Mouse (Mus musculus) hindbrain, embryonic 15.5 days (tissue): Measurements from ENCODE around the gene Nectin4. TPM values are rescaled to one million over a fixed set of nuclear protein-coding genes. Genes with fewer than 3 reads are reported as not detected.

Source experiments
- ATAC-seq: fragments of 200-750 bp; cut with Nextera tagmentation; 2 replicates; pipeline ENCODE4 v1.8.0; 2017; ENCODE audit warnings: low read depth, moderate number of reproducible peaks, moderate TSS enrichment; ENCODE audit not compliant: low FRiP score
- H3K27ac ChIP-seq: fragments of 300-500 bp; sonication (generic); replicated peaks from 2 replicates; pipeline ENCODE4 v1.5.1; 2015; ENCODE audit warnings: mild to moderate bottlenecking, inconsistent platforms
- H3K27me3 ChIP-seq: fragments of 300-500 bp; sonication (generic); 2 replicates; pipeline ENCODE4 v1.6.1; 2015; ENCODE audit warnings: control low read depth, inconsistent platforms
- H3K36me3 ChIP-seq: fragments of 300-500 bp; sonication (generic); 2 replicates; pipeline ENCODE4 v1.6.1; 2015; ENCODE audit warnings: control low read depth, inconsistent platforms
- H3K4me1 ChIP-seq: fragments of 300-500 bp; sonication (generic); replicated peaks from 2 replicates; pipeline ENCODE4 v1.6.1; 2015; ENCODE audit warnings: control low read depth, inconsistent platforms
- H3K4me2 ChIP-seq: fragments of 300-500 bp; sonication (generic); 2 replicates; pipeline ENCODE4 v1.6.1; 2015; ENCODE audit warnings: moderate library complexity, mild to moderate bottlenecking, inconsistent platforms
- H3K4me3 ChIP-seq: fragments of 300-500 bp; sonication (generic); 2 replicates; pipeline ENCODE4 v1.5.1; 2015; ENCODE audit warnings: mild to moderate bottlenecking, inconsistent platforms
- H3K9ac ChIP-seq: fragments of 300-500 bp; sonication (generic); 2 replicates; pipeline ENCODE4 v1.6.1; 2015; ENCODE audit warnings: inconsistent platforms
- H3K9me3 ChIP-seq: fragments of 300-500 bp; sonication (generic); 2 replicates; pipeline ENCODE4 v1.6.1; 2016; ENCODE audit warnings: control low read depth, inconsistent platforms
- WGBS: fragments of 180-500 bp; shearing (Covaris S2); methylation state at CpG from one replicate; pipeline ENCODE4 v1.1.7; 2015; 5-methylcytosine and 5-hydroxymethylcytosine counted together
- polyA plus RNA-seq: library from polyadenylated mRNA; unstranded; fragments of >200 nt; fragmentation: Nextera tagmentation; extraction: Ambion mirVana; gene quantifications from 2 replicates; pipeline ENCODE4 v1.2.1, GENCODE M21; 2015

Nectin4 gene
- polyA plus RNA-seq, 1 experiment from 2014 or later: 3.5 TPM

DNA sequence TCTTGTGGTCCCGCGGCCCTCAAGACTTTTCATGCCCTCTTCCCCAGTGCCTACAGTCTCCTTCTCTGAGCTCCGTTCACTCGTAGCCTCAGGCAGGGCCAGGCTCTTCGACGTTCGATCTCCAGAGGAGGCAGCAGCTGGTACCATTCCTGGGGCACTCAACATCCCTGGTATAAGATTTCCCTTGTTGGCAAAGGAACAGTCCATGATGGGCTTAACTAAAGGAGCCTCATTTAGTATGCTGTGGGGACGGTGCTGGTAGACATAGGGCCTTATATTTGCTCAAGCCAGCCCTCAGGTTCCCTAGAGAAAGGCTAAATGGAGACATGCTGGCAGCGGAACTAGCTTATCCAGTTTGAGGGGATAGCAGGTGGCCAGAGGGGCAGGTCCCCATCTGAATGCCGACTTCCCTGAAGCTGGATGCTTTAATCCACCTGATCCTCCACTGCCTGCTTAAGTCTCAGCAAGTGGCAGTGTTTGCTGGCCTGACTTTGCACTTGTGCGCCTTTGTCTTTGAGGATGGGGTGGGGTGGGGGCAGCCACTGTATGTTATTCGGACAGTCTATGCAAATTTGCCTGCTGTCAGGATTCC lies 49.5 kb downstream of the Nectin4 start:
- no peak overlapping the region for H3K4me2 ChIP-seq
- 34% methylated on average over 12 of the region's 12 CpGs for WGBS
- peaks cover 52% of the 10 kb centered on the region for H3K36me3 ChIP-seq
- peak overlapping the region; percentile 30; the same call in 1 of the 2 replicates for H3K27ac ChIP-seq
- peak; percentile 69 for ATAC-seq
- H3K4me3 ChIP-seq: no peak overlapping the region
- H3K9me3 ChIP-seq: no peaks in the 10 kb centered on the region
- no peaks in the 10 kb centered on the region for H3K27me3 ChIP-seq
- peaks cover 7% of the 10 kb centered on the region for H3K4me1 ChIP-seq
- no peak overlapping the region for H3K9ac ChIP-seq

- Histone ChIP-seq H3K9ac (no peak overlapping the region), H3K27ac (peak overlapping the region; percentile 30; the same call in 1 of the 2 replicates), H3K4me1 (0 out of 2 replicates have a peak, but pooled peaks cover 4% of the 10 kb centered on the region), H3K27me3 (no peaks in the 10 kb centered on the region), H3K36me3 (peaks cover 52% of the 10 kb centered on the region), H3K4me2 (no peak overlapping the region), H3K4me3 (no peak overlapping the region), H3K9me3 (no peaks in the 10 kb centered on the region)
- peak; percentile 63; the same call in 1 of the 2 replicates for ATAC-seq
- 63% methylated on average over 5 of the region's 5 CpGs for WGBS
Measured at GRCm38 (mm10) chr1:171419905-171420304, 50.0 kb downstream of the Nectin4 start.

- 0 out of 2 replicates have a peak, but pooled peaks cover 4% of the 10 kb centered on the region for H3K4me1 ChIP-seq
- no peak overlapping the region for H3K9ac ChIP-seq
Measured at GRCm38 (mm10) chr1:171422504-171423095, 52.7 kb downstream of the Nectin4 start.

DNA sequence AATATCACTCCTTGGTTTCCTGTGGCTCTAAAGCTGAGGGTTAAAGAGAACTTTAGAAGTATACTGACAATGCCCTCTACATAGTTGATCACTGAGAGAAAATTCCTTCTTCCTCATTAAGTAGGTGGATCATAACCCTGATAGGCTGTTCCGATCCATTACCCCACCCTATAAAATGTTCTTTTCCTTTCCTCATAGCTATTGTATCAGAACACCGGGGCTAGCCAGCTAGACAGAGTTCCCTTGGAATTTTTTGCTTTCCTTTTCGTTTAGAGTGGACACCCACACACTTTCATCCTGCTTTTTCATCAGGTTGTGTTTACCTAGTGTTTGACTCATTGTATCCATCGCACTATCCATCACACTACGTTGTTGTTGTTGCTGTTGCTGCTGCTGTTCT lies 54.7 kb downstream of the Nectin4 start:
- H3K4me2 ChIP-seq: no peak overlapping the region
- 77% methylated on average over 5 of the region's 5 CpGs for WGBS
- H3K27me3 ChIP-seq: no peaks in the 10 kb centered on the region
- H3K4me1 ChIP-seq: no peaks in the 10 kb centered on the region
- peaks cover 11% of the 10 kb centered on the region; the same call in 1 of the 2 replicates for H3K36me3 ChIP-seq
- ATAC-seq: no peak
- H3K4me3 ChIP-seq: no peak overlapping the region
- H3K9ac ChIP-seq: no peak overlapping the region
- H3K9me3 ChIP-seq: no peaks in the 10 kb centered on the region
- no peak overlapping the region for H3K27ac ChIP-seq

More at GRCm38 (mm10) chr1:171422504-171423095, 52.7 kb downstream of the Nectin4 start:
- H3K27me3 ChIP-seq: no peaks in the 10 kb centered on the region
- WGBS: 91% methylated on average over 8 of the region's 8 CpGs
- H3K36me3 ChIP-seq: peaks cover 29% of the 10 kb centered on the region
- H3K4me2 ChIP-seq: no peak overlapping the region
- no peaks in the 10 kb centered on the region for H3K9me3 ChIP-seq
- no peak overlapping the region for H3K4me3 ChIP-seq
- H3K27ac ChIP-seq: no peak overlapping the region
- no peak for ATAC-seq

GRCm38 (mm10) chr1:171425126-171425525 lies 55.2 kb downstream of the Nectin4 start:
- no peaks in the 10 kb centered on the region for H3K4me1 ChIP-seq
- no peaks in the 10 kb centered on the region for H3K27me3 ChIP-seq
- no peak overlapping the region for H3K9ac ChIP-seq
- H3K4me3 ChIP-seq: no peak overlapping the region
- H3K36me3 ChIP-seq: peaks cover 6% of the 10 kb centered on the region; the same call in 1 of the 2 replicates
- no peak for ATAC-seq
- H3K27ac ChIP-seq: no peak overlapping the region
- no peak overlapping the region for H3K4me2 ChIP-seq
- 89% methylated on average over 4 of the region's 4 CpGs for WGBS
- H3K9me3 ChIP-seq: no peaks in the 10 kb centered on the region

DNA sequence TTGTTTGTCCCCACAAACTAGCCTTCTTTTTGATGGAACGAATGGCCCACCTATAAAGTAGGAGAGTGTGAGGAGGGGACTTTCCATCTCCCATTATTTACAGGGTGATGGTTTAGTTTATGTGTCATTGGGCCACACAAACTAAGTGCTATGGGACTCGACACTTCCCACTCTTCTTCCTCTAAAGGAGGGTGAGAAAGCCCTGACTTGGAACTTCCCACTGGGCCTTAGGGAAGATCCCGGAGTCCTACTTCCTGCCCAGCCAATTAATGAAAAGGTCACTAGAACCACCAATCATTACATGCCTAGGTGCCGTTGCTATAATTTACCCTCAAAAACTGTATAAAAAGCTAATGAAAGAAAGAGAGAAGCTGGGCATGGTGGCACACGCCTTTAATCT lies 62.3 kb downstream of the Nectin4 start:
- Histone ChIP-seq H3K9ac (no peak overlapping the region), H3K36me3 (no peaks in the 10 kb centered on the region), H3K4me2 (no peak overlapping the region), H3K27ac (no peak overlapping the region), H3K27me3 (peaks cover 2% of the 10 kb centered on the region; the same call in 1 of the 2 replicates), H3K9me3 (no peaks in the 10 kb centered on the region), H3K4me1 (peaks cover 1% of the 10 kb centered on the region), H3K4me3 (no peak overlapping the region)
- ATAC-seq: no peak
- 83% methylated on average over 5 of the region's 5 CpGs for WGBS

- no peaks in the 10 kb centered on the region for H3K36me3 ChIP-seq
- H3K4me2 ChIP-seq: no peak overlapping the region
- ATAC-seq: no peak
- 60% methylated on average over 7 of the region's 7 CpGs for WGBS
- no peak overlapping the region for H3K4me3 ChIP-seq
- no peak overlapping the region for H3K9ac ChIP-seq
- H3K9me3 ChIP-seq: no peaks in the 10 kb centered on the region
- H3K4me1 ChIP-seq: peaks cover 11% of the 10 kb centered on the region
- peaks cover 26% of the 10 kb centered on the region for H3K27me3 ChIP-seq
- no peak overlapping the region for H3K27ac ChIP-seq
Measured at GRCm38 (mm10) chr1:171435288-171435814, 65.5 kb downstream of the Nectin4 start.

DNA sequence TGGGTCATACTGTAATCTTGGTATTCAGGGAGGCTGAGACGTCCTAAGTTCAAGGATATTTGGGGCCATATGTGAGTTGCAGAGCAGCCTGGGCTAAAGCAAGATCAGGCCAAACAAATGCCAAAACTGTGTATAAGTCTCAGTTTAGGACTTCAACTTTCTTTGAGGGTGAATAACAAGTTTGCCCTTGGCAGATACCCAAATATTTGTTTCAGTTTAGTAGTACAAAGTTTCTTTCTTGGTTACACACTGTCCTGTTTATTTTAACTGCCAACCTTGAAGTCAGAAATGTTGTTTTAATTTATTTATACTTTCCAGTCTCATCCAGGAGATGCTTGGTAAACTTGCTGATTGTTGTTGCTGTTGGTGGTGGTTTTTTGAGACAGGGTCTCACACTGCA lies 66.1 kb downstream of the Nectin4 start:
- 76% methylated on average over 1 of the region's 1 CpGs for WGBS
- Histone ChIP-seq H3K36me3 (no peaks in the 10 kb centered on the region), H3K27me3 (peaks cover 26% of the 10 kb centered on the region), H3K9me3 (no peaks in the 10 kb centered on the region), H3K4me2 (no peak overlapping the region), H3K4me1 (peaks cover 14% of the 10 kb centered on the region), H3K4me3 (no peak overlapping the region), H3K27ac (no peak overlapping the region), H3K9ac (no peak overlapping the region)
- no peak for ATAC-seq

- no peaks in the 10 kb centered on the region for H3K9me3 ChIP-seq
- peak; percentile 80 for ATAC-seq
- peaks cover 26% of the 10 kb centered on the region for H3K27me3 ChIP-seq
- H3K4me3 ChIP-seq: peak within 1 kb of the TSS; percentile 44
- H3K4me2 ChIP-seq: peak within 1 kb of the TSS; percentile 64
- 0 out of 2 replicates have a peak within 1 kb of the TSS, but pooled peaks have one; percentile 14 for H3K27ac ChIP-seq
- H3K9ac ChIP-seq: peak within 1 kb of the TSS; percentile 24
- H3K4me1 ChIP-seq: peaks cover 14% of the 10 kb centered on the region
- 1% methylated on average over 43 of the region's 46 CpGs for WGBS
- H3K36me3 ChIP-seq: no peaks in the 10 kb centered on the region
Measured at GRCm38 (mm10) chr1:171437264-171438013, 67.5 kb downstream of the Nectin4 start, which contains the start of gene F11r. F11r (plus strand) TSS chr1:171437535.
